Mouse (Mus musculus): ENCODE measurements at regions not wholly inside any gene's neighbourhood (a gene's known extent, or its start where the extent isn't known, plus 50 kb on each side); places are given as distances from the start of the nearest gene placed in this dataset.

- no peak for TF ChIP-seq CTCF (IDR thresholded peaks at IDR 0.05; ENCODE audit: control insufficient read depth, insufficient read depth, insufficient read length)
- no peak for TF ChIP-seq MYOG (IDR thresholded peaks at IDR 0.05; ENCODE audit: control insufficient read depth, extremely low read depth, insufficient read length)
- TF ChIP-seq CEBPB (IDR thresholded peaks at IDR 0.05; ENCODE audit: low read depth) = no peak
- no peak for TF ChIP-seq MAX (IDR thresholded peaks at IDR 0.05)
- no peak for TF ChIP-seq MYOD1 (IDR thresholded peaks at IDR 0.05; ENCODE audit: control insufficient read depth, insufficient read length, low read depth)
- no peak for TF ChIP-seq FOSL1 (IDR thresholded peaks at IDR 0.05; ENCODE audit: insufficient read depth, low read length, poor library complexity, severe bottlenecking)
- TF ChIP-seq USF1 (IDR thresholded peaks at IDR 0.05; ENCODE audit: low read depth) = no peak
- no peaks in the 10 kb centered on the region for H3K36me3 ChIP-seq (ENCODE audit: control insufficient read depth, insufficient read depth)
These were observed 200.0 kb downstream of the Cyp26b1 start for GRCm38 (mm10) chr6:84393519-84394231.

GRCm38 (mm10) chr6:84392752-84393511 is 200.8 kb downstream of the Cyp26b1 start:
- H3ac ChIP-seq (ENCODE audit: control insufficient read depth, insufficient read length, low read depth) = no peak overlapping the region
- H3K79me2 ChIP-seq (ENCODE audit: control insufficient read depth, insufficient read depth) = no peaks in the 10 kb centered on the region
- H3K27me3 ChIP-seq (ENCODE audit: control insufficient read depth, insufficient read depth, insufficient read length) = no peaks in the 10 kb centered on the region
- no peaks in the 10 kb centered on the region for H3K79me3 ChIP-seq (ENCODE audit: low read depth)
- TF ChIP-seq MYOG (IDR thresholded peaks at IDR 0.05; ENCODE audit: control insufficient read depth, extremely low read depth, insufficient read length) (no peak), CTCF (IDR thresholded peaks at IDR 0.05; ENCODE audit: control insufficient read depth, insufficient read depth, insufficient read length) (no peak), MYOD1 (IDR thresholded peaks at IDR 0.05; ENCODE audit: control insufficient read depth, insufficient read length, low read depth) (no peak), USF1 (IDR thresholded peaks at IDR 0.05; ENCODE audit: low read depth) (no peak), FOSL1 (IDR thresholded peaks at IDR 0.05; ENCODE audit: insufficient read depth, low read length, poor library complexity, severe bottlenecking) (no peak), MAX (IDR thresholded peaks at IDR 0.05) (no peak), CEBPB (IDR thresholded peaks at IDR 0.05; ENCODE audit: low read depth) (no peak)
- no peak overlapping the region for H3K4me3 ChIP-seq (ENCODE audit: insufficient read depth, poor library complexity, severe bottlenecking)
- no peaks in the 10 kb centered on the region for H3K36me3 ChIP-seq (ENCODE audit: control insufficient read depth, insufficient read depth)

More at GRCm38 (mm10) chr6:84393519-84394231, 200.0 kb downstream of the Cyp26b1 start:
- H3K27me3 ChIP-seq (ENCODE audit: control insufficient read depth, insufficient read depth, insufficient read length) = no peaks in the 10 kb centered on the region
- H3ac ChIP-seq (ENCODE audit: control insufficient read depth, insufficient read length, low read depth) = no peak overlapping the region
- H3K79me2 ChIP-seq (ENCODE audit: control insufficient read depth, insufficient read depth) = no peaks in the 10 kb centered on the region
- H3K79me3 ChIP-seq (ENCODE audit: low read depth) = no peaks in the 10 kb centered on the region
- H3K4me3 ChIP-seq (ENCODE audit: insufficient read depth, poor library complexity, severe bottlenecking) = no peak overlapping the region

GRCm38 (mm10) chr6:84391016-84391415 is 202.7 kb downstream of the Cyp26b1 start:
- Histone ChIP-seq H3K79me3 (ENCODE audit: low read depth) (no peaks in the 10 kb centered on the region), H3K36me3 (ENCODE audit: control insufficient read depth, insufficient read depth) (no peaks in the 10 kb centered on the region), H3K27me3 (ENCODE audit: control insufficient read depth, insufficient read depth, insufficient read length) (no peaks in the 10 kb centered on the region), H3ac (ENCODE audit: control insufficient read depth, insufficient read length, low read depth) (no peak overlapping the region), H3K4me3 (ENCODE audit: insufficient read depth, poor library complexity, severe bottlenecking) (no peak overlapping the region), H3K79me2 (ENCODE audit: control insufficient read depth, insufficient read depth) (no peaks in the 10 kb centered on the region)
- no peak for TF ChIP-seq MYOD1 (IDR thresholded peaks at IDR 0.05; ENCODE audit: control insufficient read depth, insufficient read length, low read depth)
- no peak for TF ChIP-seq CTCF (IDR thresholded peaks at IDR 0.05; ENCODE audit: control insufficient read depth, insufficient read depth, insufficient read length)
- TF ChIP-seq MAX (IDR thresholded peaks at IDR 0.05) = no peak
- no peak for TF ChIP-seq MYOG (IDR thresholded peaks at IDR 0.05; ENCODE audit: control insufficient read depth, extremely low read depth, insufficient read length)
- TF ChIP-seq FOSL1 (IDR thresholded peaks at IDR 0.05; ENCODE audit: insufficient read depth, low read length, poor library complexity, severe bottlenecking) = no peak
- peak; percentile 25 for TF ChIP-seq CEBPB (IDR thresholded peaks at IDR 0.05; ENCODE audit: low read depth)

GRCm38 (mm10) chr6:84385696-84386095 is 208.0 kb downstream of the Cyp26b1 start:
- no peaks in the 10 kb centered on the region for H3K27me3 ChIP-seq (ENCODE audit: control insufficient read depth, insufficient read depth, insufficient read length)
- no peaks in the 10 kb centered on the region for H3K36me3 ChIP-seq (ENCODE audit: control insufficient read depth, insufficient read depth)
- H3ac ChIP-seq (ENCODE audit: control insufficient read depth, insufficient read length, low read depth) = no peak overlapping the region
- no peaks in the 10 kb centered on the region for H3K79me2 ChIP-seq (ENCODE audit: control insufficient read depth, insufficient read depth)
- no peak for TF ChIP-seq USF1 (IDR thresholded peaks at IDR 0.05; ENCODE audit: low read depth)
- peak; percentile 85 for TF ChIP-seq CEBPB (IDR thresholded peaks at IDR 0.05; ENCODE audit: low read depth)
- TF ChIP-seq MYOD1 (IDR thresholded peaks at IDR 0.05; ENCODE audit: control insufficient read depth, insufficient read length, low read depth) = peak; percentile 94
- TF ChIP-seq MAX (IDR thresholded peaks at IDR 0.05) = peak; percentile 95
- H3K79me3 ChIP-seq (ENCODE audit: low read depth) = no peaks in the 10 kb centered on the region
- no peak overlapping the region for H3K4me3 ChIP-seq (ENCODE audit: insufficient read depth, poor library complexity, severe bottlenecking)

GRCm38 (mm10) chr6:84383718-84384117 is 210.0 kb downstream of the Cyp26b1 start:
- no peaks in the 10 kb centered on the region for H3K79me3 ChIP-seq (ENCODE audit: low read depth)
- no peak overlapping the region for H3K4me3 ChIP-seq (ENCODE audit: insufficient read depth, poor library complexity, severe bottlenecking)
- H3K36me3 ChIP-seq (ENCODE audit: control insufficient read depth, insufficient read depth) = no peaks in the 10 kb centered on the region
- no peaks in the 10 kb centered on the region for H3K27me3 ChIP-seq (ENCODE audit: control insufficient read depth, insufficient read depth, insufficient read length)
- no peak for TF ChIP-seq USF1 (IDR thresholded peaks at IDR 0.05; ENCODE audit: low read depth)
- peak; percentile 96 for TF ChIP-seq FOSL1 (IDR thresholded peaks at IDR 0.05; ENCODE audit: insufficient read depth, low read length, poor library complexity, severe bottlenecking)
- no peak for TF ChIP-seq CEBPB (IDR thresholded peaks at IDR 0.05; ENCODE audit: low read depth)
- no peak for TF ChIP-seq MYOG (IDR thresholded peaks at IDR 0.05; ENCODE audit: control insufficient read depth, extremely low read depth, insufficient read length)
- peak; percentile 42 for TF ChIP-seq MYOD1 (IDR thresholded peaks at IDR 0.05; ENCODE audit: control insufficient read depth, insufficient read length, low read depth)
- TF ChIP-seq CTCF (IDR thresholded peaks at IDR 0.05; ENCODE audit: control insufficient read depth, insufficient read depth, insufficient read length) = no peak
- TF ChIP-seq MAX (IDR thresholded peaks at IDR 0.05) = peak; percentile 55
- no peaks in the 10 kb centered on the region for H3K79me2 ChIP-seq (ENCODE audit: control insufficient read depth, insufficient read depth)
- H3ac ChIP-seq (ENCODE audit: control insufficient read depth, insufficient read length, low read depth) = no peak overlapping the region

All from C2C12 (cell line).